Mouse (Mus musculus): ENCODE results near the gene Nkg7. TPM values are rescaled to one million over a fixed set of nuclear protein-coding genes. Genes with fewer than 3 reads are reported as not detected.
"Not testable (repeated sequence)": the region's sequence is repeated elsewhere in the genome, so short reads cannot be mapped to it uniquely, and the experiment has no call there.

Nkg7 gene
- total RNA-seq (2021): not detected
- long read RNA-seq, experiment 1: 0 reads
- long read RNA-seq, experiment 2: 0 reads

DNA sequence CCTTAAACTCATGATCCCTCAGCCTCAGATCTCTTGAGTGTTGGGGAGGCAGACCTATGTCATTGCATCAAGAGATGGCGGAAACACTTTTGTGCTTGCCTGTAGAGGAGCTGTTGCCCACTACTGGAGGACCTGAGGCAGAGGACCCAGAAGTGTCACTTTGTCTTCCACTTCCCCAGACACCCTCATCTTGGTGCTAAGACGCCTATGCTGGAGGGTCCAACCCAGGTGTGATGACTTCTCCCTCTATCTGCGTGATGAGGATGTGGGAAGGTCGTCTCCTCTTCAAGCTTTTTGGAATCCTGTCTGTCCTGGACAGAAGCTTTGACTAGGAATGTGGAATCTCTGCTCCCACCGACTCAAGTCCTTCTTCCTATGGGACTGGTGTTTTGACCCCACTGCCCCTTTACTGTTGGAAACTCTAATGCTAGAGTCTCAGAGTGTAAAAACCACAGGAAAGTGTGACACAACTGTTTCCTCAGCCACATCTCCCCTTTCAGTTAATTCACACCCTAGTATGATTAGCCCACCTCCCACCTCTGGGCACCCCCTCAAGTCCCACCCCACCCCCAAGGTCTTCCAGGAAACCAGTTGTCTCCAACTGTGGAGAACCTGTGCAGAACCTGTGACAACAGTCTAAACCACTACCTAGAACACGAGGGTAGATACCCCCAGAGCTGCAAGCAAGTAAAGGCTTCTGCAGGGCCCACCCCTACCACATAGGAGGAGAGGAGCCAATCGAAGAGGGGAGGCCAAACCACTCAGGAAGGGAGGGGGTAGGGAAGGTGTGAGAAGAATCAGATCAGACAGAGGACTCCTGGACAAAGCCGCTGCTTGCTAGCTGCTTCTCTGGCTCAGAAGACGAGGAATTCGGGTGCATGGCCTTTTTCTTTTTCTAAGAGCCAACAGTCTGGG is at the start of gene Nkg7:
Gene Nkg7 (plus strand): TSS at position 733 of the 915 bp plus-strand sequence.
- Histone ChIP-seq H3K4me3 (no peak within 1 kb of the TSS), H3K27ac (no peak within 1 kb of the TSS)
- no peak for TF ChIP-seq CTCF (conservative IDR thresholded peaks at IDR 0.05)
- no peak for DNase-seq (ENCODE audit: low spot score in 2 of 2)

DNA sequence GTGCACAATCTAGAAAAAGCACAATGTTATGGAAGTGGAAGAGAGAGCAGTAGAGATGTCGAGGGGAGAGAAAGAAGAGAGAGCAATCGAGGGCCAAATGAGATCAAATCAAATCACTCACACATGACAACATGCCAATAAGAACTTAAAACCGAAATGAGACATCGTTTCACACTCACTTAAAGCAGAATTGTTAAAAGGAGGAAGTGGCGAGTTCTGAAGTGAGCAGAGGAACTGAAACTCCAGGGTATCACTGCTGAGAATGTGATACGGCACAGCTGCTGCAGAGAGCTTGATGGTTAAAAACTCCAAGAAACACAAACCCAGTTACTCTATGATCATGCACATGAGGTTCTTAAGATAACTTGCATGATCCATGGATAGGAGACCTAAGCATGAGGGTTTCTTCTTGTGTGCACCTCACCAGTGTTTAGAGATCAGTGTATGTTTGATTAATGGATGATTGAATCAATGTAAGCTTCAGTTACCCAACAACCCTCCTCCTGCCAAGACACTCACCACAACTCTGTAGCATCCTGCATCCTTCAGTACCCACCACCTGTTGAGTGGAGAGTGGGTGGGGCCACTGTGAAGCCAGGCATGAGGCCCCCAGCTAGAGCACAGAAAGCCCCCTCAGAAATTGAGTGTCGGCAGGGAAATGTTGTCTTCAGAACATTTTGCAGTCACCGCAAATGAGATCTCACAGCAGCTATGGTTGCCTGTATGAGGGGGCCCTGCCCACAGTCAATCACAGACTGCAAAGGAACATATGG is 44.3 kb upstream of the Nkg7 start:
- DNase-seq (ENCODE audit: low spot score in 2 of 2): no peak
- no peak for TF ChIP-seq CTCF (conservative IDR thresholded peaks at IDR 0.05)
- H3K27ac ChIP-seq: no peak overlapping the region
- no peak overlapping the region for H3K4me3 ChIP-seq

DNA sequence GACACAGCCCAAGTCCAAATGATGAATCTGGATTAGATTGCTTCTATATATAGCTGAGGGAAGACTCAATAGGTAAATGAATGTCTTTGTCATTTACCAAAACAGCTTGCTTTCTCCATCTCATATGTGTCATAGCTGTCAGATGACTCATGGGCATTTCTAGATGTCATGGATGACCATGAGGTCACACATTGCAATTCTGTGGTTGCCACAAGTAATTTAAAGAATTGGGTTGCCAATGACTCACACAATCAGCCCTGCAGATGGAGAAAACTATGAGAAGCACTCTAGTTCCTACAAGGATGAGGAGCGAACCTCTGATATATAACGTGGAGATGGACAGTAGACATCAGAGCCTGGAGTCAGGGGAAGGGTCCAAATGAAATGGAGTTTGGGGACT is 37.4 kb upstream of the Nkg7 start:
- Histone ChIP-seq H3K4me3 (no peak overlapping the region), H3K27ac (no peak overlapping the region)
- no peak for TF ChIP-seq CTCF (conservative IDR thresholded peaks at IDR 0.05)
- no peak for DNase-seq (ENCODE audit: low spot score in 2 of 2)

DNA sequence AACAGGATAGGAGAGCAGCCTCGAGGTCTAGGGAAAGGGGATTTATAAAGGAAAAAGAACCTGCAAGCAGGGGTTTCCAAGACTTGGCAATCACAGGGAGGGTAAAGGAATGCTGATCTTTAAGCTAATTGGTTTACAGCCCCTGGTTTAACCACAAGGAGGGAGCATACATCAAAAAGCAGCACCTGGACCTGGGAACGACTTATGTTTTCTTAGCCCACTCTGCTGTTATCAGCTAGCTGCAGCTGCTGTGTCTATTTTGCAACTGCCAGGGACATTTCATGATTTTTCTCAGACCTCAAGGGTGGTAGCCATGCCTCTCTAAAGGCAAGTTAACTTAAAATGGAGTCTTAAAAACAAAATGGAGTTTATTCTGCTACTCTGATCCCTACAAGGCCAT is 34.2 kb upstream of the Nkg7 start:
- no peak for TF ChIP-seq CTCF (conservative IDR thresholded peaks at IDR 0.05)
- Histone ChIP-seq H3K4me3 (no peak overlapping the region), H3K27ac (no peak overlapping the region)
- no peak for DNase-seq (ENCODE audit: low spot score in 2 of 2)

DNA sequence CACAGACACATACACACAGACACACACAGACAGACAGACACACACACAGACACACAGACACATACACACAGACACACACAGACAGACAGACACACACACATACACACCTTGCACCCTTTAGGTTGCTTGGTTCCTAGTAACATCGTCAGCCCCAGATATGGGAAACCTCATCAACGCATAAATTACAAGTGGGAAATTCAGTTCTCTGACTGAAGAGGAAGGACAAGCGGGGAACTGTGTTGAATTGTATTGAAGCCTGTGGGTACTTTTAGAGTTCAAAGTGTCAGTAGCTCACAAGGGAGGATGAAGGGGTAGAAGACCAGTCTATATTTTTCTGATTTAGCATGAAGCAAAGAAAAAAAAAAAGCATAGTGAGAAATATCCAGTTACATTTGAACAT is 29.3 kb upstream of the Nkg7 start:
- H3K4me3 ChIP-seq: no peak overlapping the region
- no peak overlapping the region for H3K27ac ChIP-seq
- DNase-seq (ENCODE audit: low spot score in 2 of 2): no peak
- no peak for TF ChIP-seq CTCF (conservative IDR thresholded peaks at IDR 0.05)

DNA sequence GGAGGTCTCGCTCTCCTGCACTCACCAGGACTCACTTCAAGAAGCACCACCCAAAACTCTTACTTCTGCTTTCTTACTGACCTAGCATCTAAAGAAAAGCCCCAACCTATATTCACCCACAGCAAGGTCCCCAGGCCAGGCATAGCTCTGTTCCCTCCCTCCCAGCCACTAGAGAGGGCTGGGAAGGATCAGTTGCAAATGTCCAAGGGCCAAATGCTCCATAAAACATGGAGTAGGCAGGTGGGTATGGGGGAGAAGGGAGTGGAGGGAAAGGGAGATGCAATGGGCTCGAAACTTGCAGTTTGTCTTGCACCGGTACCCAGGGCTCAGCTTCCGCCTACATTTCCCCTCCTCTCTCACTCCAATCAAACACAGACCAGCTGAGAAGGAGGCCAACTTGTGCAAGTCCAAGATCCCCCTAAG is 28.7 kb upstream of the Nkg7 start, which contains the start of gene Siglecg:
Gene Siglecg (plus strand): TSS at position 74 of the 423 bp plus-strand sequence.
- DNase-seq (ENCODE audit: low spot score in 2 of 2): no peak
- no peak for TF ChIP-seq CTCF (conservative IDR thresholded peaks at IDR 0.05)
- Histone ChIP-seq H3K4me3 (no peak within 1 kb of the TSS), H3K27ac (no peak within 1 kb of the TSS)

DNA sequence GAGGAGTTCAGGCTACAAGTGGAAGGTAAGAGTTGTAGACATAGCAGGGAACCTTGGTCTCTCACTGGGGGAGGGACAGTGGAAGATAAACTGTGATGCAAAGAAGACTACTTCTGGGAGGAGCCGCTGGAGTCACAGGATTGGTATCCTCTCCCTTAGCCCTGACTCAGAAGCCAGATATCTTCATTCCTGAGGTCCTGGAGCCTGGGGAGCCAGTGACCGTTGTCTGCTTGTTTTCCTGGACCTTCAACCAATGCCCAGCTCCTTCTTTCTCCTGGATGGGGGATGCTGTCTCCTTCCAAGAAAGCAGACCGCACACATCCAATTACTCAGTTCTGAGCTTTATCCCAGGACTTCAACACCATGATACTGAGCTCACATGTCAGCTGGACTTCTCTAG is 27.8 kb upstream of the Nkg7 start:
- Histone ChIP-seq H3K4me3 (no peak overlapping the region), H3K27ac (no peak overlapping the region)
- TF ChIP-seq CTCF (conservative IDR thresholded peaks at IDR 0.05): no peak

DNA sequence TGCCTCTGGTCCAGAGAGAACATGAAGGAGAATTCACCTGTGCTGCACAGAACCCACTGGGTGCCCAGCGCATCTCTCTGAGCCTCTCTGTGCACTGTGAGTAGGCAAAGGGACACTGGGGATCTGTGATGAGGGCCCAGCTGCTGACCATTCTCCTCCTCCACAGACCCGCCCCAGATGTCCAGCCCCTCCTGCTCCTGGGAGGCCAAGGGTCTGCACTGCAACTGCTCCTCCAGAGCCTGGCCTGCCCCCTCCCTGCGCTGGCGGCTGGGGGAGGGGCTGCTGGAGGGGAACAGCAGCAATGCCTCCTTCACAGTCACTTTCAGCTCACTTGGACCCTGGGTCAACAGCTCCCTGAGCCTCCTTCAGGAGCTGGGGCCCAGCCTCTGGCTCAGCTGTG is 25.1 kb upstream of the Nkg7 start:
- not testable (repeated sequence) for DNase-seq (ENCODE audit: low spot score in 2 of 2); H3K27ac ChIP-seq; H3K4me3 ChIP-seq

More for the DNA sequence above, 27.8 kb upstream of the Nkg7 start:
- no peak for DNase-seq (ENCODE audit: low spot score in 2 of 2)

DNA sequence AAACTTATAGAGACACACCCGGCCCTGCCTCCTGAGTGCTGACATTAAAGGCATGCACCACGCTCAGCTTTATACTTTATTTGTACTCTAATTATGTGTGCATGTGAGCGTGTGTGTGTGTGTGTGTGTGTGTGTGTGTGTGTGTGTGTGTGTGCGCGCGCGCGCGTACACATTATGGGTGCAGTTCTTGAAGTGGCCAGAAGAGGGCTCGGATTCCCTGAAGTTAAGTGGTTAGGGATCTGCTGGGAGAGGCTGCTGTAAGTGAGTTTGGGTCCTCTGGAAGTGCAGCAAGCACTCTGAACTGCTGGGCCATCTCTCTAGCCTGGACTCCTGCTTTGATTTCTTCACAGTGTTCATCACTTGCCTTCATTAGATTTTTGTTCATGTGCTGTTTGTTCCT is 19.6 kb upstream of the Nkg7 start:
- no peak overlapping the region for H3K27ac ChIP-seq
- 0 out of 2 replicates have a peak, but pooled peaks have one; percentile 12 for TF ChIP-seq CTCF (conservative IDR thresholded peaks at IDR 0.05)
- no peak for DNase-seq (ENCODE audit: low spot score in 2 of 2)
- H3K4me3 ChIP-seq: no peak overlapping the region

DNA sequence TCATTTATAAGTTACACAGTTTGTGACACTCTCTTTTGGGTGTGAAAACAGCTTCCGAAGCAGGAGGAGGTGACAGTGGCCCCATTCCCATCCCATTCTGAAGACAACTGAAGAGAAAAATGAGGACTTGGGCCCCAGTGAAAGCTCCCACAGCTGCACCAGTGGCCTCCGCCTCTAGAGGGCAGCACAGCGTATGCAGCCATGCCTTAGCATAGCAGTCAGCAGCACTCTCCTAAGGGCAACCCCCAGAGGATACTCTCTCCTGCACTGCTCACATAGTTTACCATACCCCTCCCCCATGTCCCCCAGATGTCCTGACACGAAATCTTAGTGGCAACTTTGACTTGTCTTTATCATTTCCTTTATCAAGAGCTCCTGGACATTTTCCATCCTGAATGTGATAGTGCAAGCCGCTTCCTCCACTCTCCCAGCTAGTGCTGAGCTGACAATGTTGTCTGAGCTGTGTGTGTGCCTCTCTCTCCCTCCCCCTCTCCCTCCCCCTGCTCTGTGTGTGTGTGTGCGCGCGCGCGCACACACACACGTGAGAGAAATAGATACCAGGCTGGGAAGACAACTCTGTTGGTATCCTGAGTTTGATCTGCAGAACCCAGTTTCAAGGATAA is 13.8 kb upstream of the Nkg7 start:
- TF ChIP-seq CTCF (conservative IDR thresholded peaks at IDR 0.05): peak; percentile 99
- peak; percentile 81 to 90 for DNase-seq (ENCODE audit: low spot score in 2 of 2)
- H3K27ac ChIP-seq: no peak overlapping the region
- no peak overlapping the region for H3K4me3 ChIP-seq

DNA sequence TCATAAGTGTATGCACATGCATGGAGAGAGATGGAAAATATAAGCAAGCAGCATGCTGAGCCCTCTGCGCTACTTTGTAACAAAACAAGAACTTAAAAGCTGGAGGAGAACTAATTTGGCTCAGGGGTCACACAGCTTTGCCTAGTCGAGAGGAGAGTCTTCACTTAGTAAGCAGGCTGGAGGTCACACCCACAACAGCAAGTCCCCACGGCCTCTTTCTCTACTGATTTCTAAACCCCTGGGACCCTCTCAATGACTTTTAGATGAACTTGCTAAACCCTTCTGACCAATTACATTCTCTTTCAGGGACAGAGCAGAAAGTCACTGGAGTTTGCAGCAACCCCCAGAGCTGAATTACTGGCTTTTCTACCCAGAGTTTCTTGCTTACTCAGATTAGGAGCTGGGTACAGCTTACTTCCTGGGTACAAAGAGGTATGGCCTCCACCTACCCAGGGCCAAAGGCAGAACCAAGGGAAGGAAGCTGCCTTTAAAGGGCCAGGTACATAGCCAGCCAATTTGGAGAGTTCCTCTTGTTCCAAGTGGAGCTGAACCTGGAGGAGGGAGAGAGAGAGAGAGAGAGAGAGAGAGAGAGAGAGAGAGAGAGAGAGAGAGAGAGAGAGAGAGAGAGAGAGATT is 12.8 kb upstream of the Nkg7 start:
- no peak overlapping the region for H3K4me3 ChIP-seq
- DNase-seq (ENCODE audit: low spot score in 2 of 2): no peak
- H3K27ac ChIP-seq: no peak overlapping the region
- no peak for TF ChIP-seq CTCF (conservative IDR thresholded peaks at IDR 0.05)

DNA sequence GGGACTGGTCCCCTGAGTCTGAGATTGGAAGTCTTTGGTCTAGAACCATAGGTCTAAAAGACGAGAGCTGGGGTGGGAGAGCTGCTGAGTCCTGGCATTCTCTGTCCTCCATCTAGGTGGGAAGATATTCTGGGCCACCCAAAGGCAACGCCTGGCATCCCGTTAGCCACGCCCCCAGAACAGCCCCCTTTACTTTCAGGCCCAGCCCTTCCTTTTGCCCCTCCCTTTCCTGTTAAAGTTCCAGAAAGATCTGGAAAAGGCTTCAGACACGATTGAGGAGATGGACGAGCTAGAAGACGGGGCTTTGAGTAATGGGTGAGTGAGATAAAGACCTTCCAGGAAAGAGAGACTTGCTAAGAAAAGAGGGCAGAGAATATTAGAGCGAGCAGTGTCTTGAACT is 9.5 kb upstream of the Nkg7 start, which contains the start of gene Lim2:
Gene Lim2 (plus strand): TSS at position 265 of the 400 bp plus-strand sequence.
- no peak within 1 kb of the TSS for H3K4me3 ChIP-seq
- TF ChIP-seq CTCF (conservative IDR thresholded peaks at IDR 0.05): no peak
- DNase-seq (ENCODE audit: low spot score in 2 of 2): no peak
- H3K27ac ChIP-seq: no peak within 1 kb of the TSS
